Mouse (Mus musculus) lung, adult 2 months (tissue): ENCODE data around the gene Dlgap1. TPM values are rescaled to one million over a fixed set of nuclear protein-coding genes. Genes with fewer than 3 reads are reported as not detected.

Experiments
- DNase-seq: peaks from one replicate; pipeline ENCODE4 v3.0.0; 2022
- H3K4me1 ChIP-seq: fragments of 200-500 bp; 2 replicates; pipeline ENCODE4 v1.6.1; 2011; ENCODE audit warnings: low read length; ENCODE audit not compliant: control insufficient read depth, insufficient read depth
- H3K4me3 ChIP-seq: fragments of 200-500 bp; replicated peaks from 2 replicates; pipeline ENCODE3; 2011; ENCODE audit warnings: low read depth, mild to moderate bottlenecking, control low read depth, low read length; ENCODE audit errors: extremely low read depth
- CTCF ChIP-seq: fragments of 200-500 bp; IDR thresholded peaks from 2 replicates; pipeline ENCODE4 v1.5.1; 2011; ENCODE audit warnings: mild to moderate bottlenecking, low read length, control low read depth; ENCODE audit not compliant: insufficient read depth
- POLR2A ChIP-seq: fragments of 200-500 bp; IDR thresholded peaks from 2 replicates; pipeline ENCODE4 v1.6.1; 2011; ENCODE audit warnings: low read depth, mild to moderate bottlenecking, control low read depth, low read length, borderline replicate concordance; ENCODE audit errors: extremely low read depth
- WGBS: fragments of 180-500 bp; shearing (Covaris S2); methylation state at CpG from one replicate; pipeline ENCODE4 v1.1.7; 2018; 5-methylcytosine and 5-hydroxymethylcytosine counted together
- polyA plus RNA-seq: library from polyadenylated mRNA; depleted of rRNA; stranded (reverse); fragments of >200 nt; gene quantifications from 2 replicates; pipeline ENCODE4 v1.2.3, GENCODE M21; 2012

The Dlgap1 gene
- polyA plus RNA-seq, 1 experiment = 0.63 TPM

GRCm38 (mm10) chr17:70321976-70322375 is 353.1 kb downstream of the Dlgap1 start:
- DNase-seq = no peak
- WGBS = 77% methylated on average over 6 of the region's 6 CpGs
- TF ChIP-seq CTCF (no peak), POLR2A (no peak)
- H3K4me3 ChIP-seq = no peak overlapping the region
- H3K4me1 ChIP-seq = no peaks in the 10 kb centered on the region

GRCm38 (mm10) chr17:70333440-70333839 is 364.6 kb downstream of the Dlgap1 start:
- WGBS = 77% methylated on average over 6 of the region's 6 CpGs
- no peak overlapping the region for H3K4me3 ChIP-seq
- no peak for DNase-seq
- no peak for TF ChIP-seq POLR2A
- TF ChIP-seq CTCF = no peak
- H3K4me1 ChIP-seq = no peaks in the 10 kb centered on the region

- Histone ChIP-seq H3K4me1 (no peaks in the 10 kb centered on the region), H3K4me3 (no peak overlapping the region)
- no peak for TF ChIP-seq POLR2A
- TF ChIP-seq CTCF = no peak
- 35% methylated on average over 3 of the region's 3 CpGs for WGBS
- no peak for DNase-seq
These were observed 365.3 kb downstream of the Dlgap1 start for GRCm38 (mm10) chr17:70334171-70334570.

GRCm38 (mm10) chr17:70339821-70340220 is 370.9 kb downstream of the Dlgap1 start:
- TF ChIP-seq POLR2A = no peak
- TF ChIP-seq CTCF = no peak
- 69% methylated on average over 7 of the region's 7 CpGs for WGBS
- Histone ChIP-seq H3K4me1 (no peaks in the 10 kb centered on the region), H3K4me3 (no peak overlapping the region)
- DNase-seq = no peak

- WGBS = 76% methylated on average over 8 of the region's 8 CpGs
- Histone ChIP-seq H3K4me3 (no peak overlapping the region), H3K4me1 (no peaks in the 10 kb centered on the region)
- DNase-seq = no peak
- TF ChIP-seq POLR2A (no peak), CTCF (no peak)
These were observed 372.4 kb downstream of the Dlgap1 start for GRCm38 (mm10) chr17:70341230-70341629.

- TF ChIP-seq POLR2A = no peak
- no peak for TF ChIP-seq CTCF
- H3K4me1 ChIP-seq = no peaks in the 10 kb centered on the region
- 61% methylated on average over 6 of the region's 6 CpGs for WGBS
- no peak for DNase-seq
- H3K4me3 ChIP-seq = no peak overlapping the region
These were observed 373.0 kb downstream of the Dlgap1 start for GRCm38 (mm10) chr17:70341920-70342319.

GRCm38 (mm10) chr17:70347403-70347802 is 378.5 kb downstream of the Dlgap1 start:
- no peak for DNase-seq
- Histone ChIP-seq H3K4me1 (no peaks in the 10 kb centered on the region), H3K4me3 (no peak overlapping the region)
- TF ChIP-seq CTCF = no peak
- no peak for TF ChIP-seq POLR2A
- 77% methylated on average over 4 of the region's 4 CpGs for WGBS

- Histone ChIP-seq H3K4me1 (no peaks in the 10 kb centered on the region), H3K4me3 (no peak overlapping the region)
- WGBS = 47% methylated on average over 3 of the region's 3 CpGs
- DNase-seq = no peak
- no peak for TF ChIP-seq CTCF
- no peak for TF ChIP-seq POLR2A
These were observed 394.7 kb downstream of the Dlgap1 start for GRCm38 (mm10) chr17:70363561-70363960.

GRCm38 (mm10) chr17:70363971-70364370 is 395.1 kb downstream of the Dlgap1 start:
- H3K4me1 ChIP-seq = no peaks in the 10 kb centered on the region
- WGBS = 69% methylated on average over 1 of the region's 1 CpGs
- no peak for TF ChIP-seq POLR2A
- TF ChIP-seq CTCF = no peak
- no peak for DNase-seq
- no peak overlapping the region for H3K4me3 ChIP-seq

- no peak for TF ChIP-seq CTCF
- TF ChIP-seq POLR2A = no peak
- DNase-seq = no peak
- WGBS = 51% methylated on average over 3 of the region's 3 CpGs
- H3K4me1 ChIP-seq = no peaks in the 10 kb centered on the region
- H3K4me3 ChIP-seq = no peak overlapping the region
These were observed 400.3 kb downstream of the Dlgap1 start for GRCm38 (mm10) chr17:70369124-70369523.
